Mouse (Mus musculus) ES-Bruce4 (cell line): ENCODE measurements at regions not wholly inside any gene's neighbourhood (a gene's known extent, or its start where the extent isn't known, plus 50 kb on each side); places are given as distances from the start of the nearest gene placed in this dataset.

Source experiments
- H3K27ac ChIP-seq: 2 replicates; pipeline ENCODE4 v1.5.1; 2012; ENCODE audit warnings: low read length, inconsistent platforms; ENCODE audit not compliant: insufficient read depth
- H3K27me3 ChIP-seq: 2 replicates; pipeline ENCODE4 v1.6.1; 2012; ENCODE audit warnings: mild to moderate bottlenecking, low read length, inconsistent platforms; ENCODE audit not compliant: control insufficient read depth, poor library complexity, insufficient read depth, severe bottlenecking
- H3K36me3 ChIP-seq: 2 replicates; pipeline ENCODE4 v1.6.1; 2012; ENCODE audit warnings: inconsistent platforms, mild to moderate bottlenecking, low read length, moderate library complexity; ENCODE audit not compliant: control insufficient read depth, poor library complexity, insufficient read depth, severe bottlenecking
- H3K4me1 ChIP-seq: one replicate; pipeline ENCODE4 v1.8.1; 2011; ENCODE audit warnings: low read length; ENCODE audit not compliant: control insufficient read depth, insufficient read depth
- H3K4me3 ChIP-seq: 2 replicates; pipeline ENCODE4 v1.5.1; 2011; ENCODE audit warnings: low read depth, mild to moderate bottlenecking, low read length
- H3K9ac ChIP-seq: 2 replicates; pipeline ENCODE4 v1.6.1; 2012; ENCODE audit warnings: low read depth, mild to moderate bottlenecking, inconsistent platforms; ENCODE audit not compliant: poor library complexity, severe bottlenecking
- H3K9me3 ChIP-seq: replicated peaks from 2 replicates; pipeline ENCODE4 v1.6.1; 2012; ENCODE audit warnings: mild to moderate bottlenecking, low read length, inconsistent platforms; ENCODE audit not compliant: control insufficient read depth, poor library complexity, insufficient read depth, severe bottlenecking
- CTCF ChIP-seq: IDR thresholded peaks from one replicate; pipeline ENCODE4 v1.8.1; 2011; ENCODE audit warnings: low read depth, low read length
- EP300 ChIP-seq: IDR thresholded peaks from 2 replicates; pipeline ENCODE4 v1.6.1; 2011; ENCODE audit warnings: low read depth, low read length; ENCODE audit not compliant: insufficient read depth
- POLR2A ChIP-seq: IDR thresholded peaks from one replicate; pipeline ENCODE4 v1.8.1; 2011; ENCODE audit warnings: low read length; ENCODE audit not compliant: insufficient read depth

GRCm38 (mm10) chr10:8088321-8088720 is 132.3 kb upstream of the Tab2 start:
- TF ChIP-seq EP300 = no peak
- H3K27me3 ChIP-seq = no peaks in the 10 kb centered on the region
- H3K4me3 ChIP-seq = no peak overlapping the region
- H3K27ac ChIP-seq = no peak overlapping the region
- no peaks in the 10 kb centered on the region for H3K4me1 ChIP-seq
- H3K9ac ChIP-seq = no peak overlapping the region
- no peaks in the 10 kb centered on the region for H3K9me3 ChIP-seq
- no peaks in the 10 kb centered on the region for H3K36me3 ChIP-seq

- Histone ChIP-seq H3K27ac (no peak overlapping the region), H3K4me1 (no peaks in the 10 kb centered on the region), H3K36me3 (no peaks in the 10 kb centered on the region)
These were observed 131.1 kb upstream of the Tab2 start for GRCm38 (mm10) chr10:8087106-8087505.

GRCm38 (mm10) chr10:8086442-8086841 is 130.4 kb upstream of the Tab2 start:
- H3K27ac ChIP-seq = no peak overlapping the region
- H3K9ac ChIP-seq = no peak overlapping the region
- TF ChIP-seq POLR2A = no peak
- TF ChIP-seq EP300 = no peak
- no peak for TF ChIP-seq CTCF
- H3K27me3 ChIP-seq = no peaks in the 10 kb centered on the region
- no peaks in the 10 kb centered on the region for H3K9me3 ChIP-seq
- H3K36me3 ChIP-seq = no peaks in the 10 kb centered on the region
- no peak overlapping the region for H3K4me3 ChIP-seq
- no peaks in the 10 kb centered on the region for H3K4me1 ChIP-seq

More at GRCm38 (mm10) chr10:8087106-8087505, 131.1 kb upstream of the Tab2 start:
- TF ChIP-seq EP300 (no peak), POLR2A (no peak), CTCF (no peak)
- Histone ChIP-seq H3K27me3 (no peaks in the 10 kb centered on the region), H3K4me3 (no peak overlapping the region), H3K9ac (no peak overlapping the region), H3K9me3 (no peaks in the 10 kb centered on the region)

DNA sequence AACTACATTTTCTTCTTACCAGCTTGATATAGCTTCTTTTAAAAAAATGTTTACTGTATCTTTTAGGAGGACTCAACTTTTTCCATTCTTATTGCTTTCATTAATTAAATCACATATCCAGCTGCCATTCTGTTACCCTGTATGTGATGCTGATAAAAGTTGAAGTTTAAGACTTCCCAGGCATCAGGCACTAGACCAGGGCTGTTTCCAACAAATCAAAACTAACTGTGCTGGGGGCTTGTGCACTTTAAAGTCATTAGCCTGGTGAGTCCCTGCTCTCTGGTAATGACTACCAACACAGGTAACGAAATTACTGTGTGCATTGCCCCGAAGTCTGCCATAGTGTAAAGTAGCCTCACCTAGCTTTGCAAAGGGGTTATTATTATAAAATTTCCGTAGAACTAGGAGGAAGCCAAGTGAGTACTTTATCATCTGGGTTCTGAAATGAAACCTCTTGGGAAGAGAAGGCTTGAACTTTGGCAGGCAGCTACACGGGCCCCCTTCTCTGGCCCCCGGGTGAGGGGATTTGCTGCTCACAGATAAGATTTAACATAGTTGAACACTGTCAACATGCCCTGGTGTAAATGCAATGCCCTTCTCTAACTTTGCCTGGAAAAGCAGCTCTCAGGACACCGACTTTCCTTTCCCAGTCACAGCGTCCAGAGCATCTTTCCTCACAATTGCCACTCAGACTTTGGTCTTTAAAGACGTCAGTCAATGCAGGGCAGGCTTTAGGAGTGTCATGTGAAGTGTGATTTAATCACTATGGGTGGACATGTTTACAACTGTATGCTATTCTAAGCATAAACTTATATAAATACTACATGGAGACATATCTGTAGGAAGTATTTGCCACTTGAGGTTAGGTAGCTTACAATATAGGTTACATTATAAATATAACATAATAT is 122.1 kb upstream of the Tab2 start:
- H3K4me1 ChIP-seq = no peaks in the 10 kb centered on the region
- H3K4me3 ChIP-seq = no peak overlapping the region
- H3K27me3 ChIP-seq = no peaks in the 10 kb centered on the region
- H3K9me3 ChIP-seq = no peaks in the 10 kb centered on the region
- no peaks in the 10 kb centered on the region for H3K36me3 ChIP-seq
- no peak for TF ChIP-seq POLR2A
- H3K27ac ChIP-seq = no peak overlapping the region
- no peak overlapping the region for H3K9ac ChIP-seq

DNA sequence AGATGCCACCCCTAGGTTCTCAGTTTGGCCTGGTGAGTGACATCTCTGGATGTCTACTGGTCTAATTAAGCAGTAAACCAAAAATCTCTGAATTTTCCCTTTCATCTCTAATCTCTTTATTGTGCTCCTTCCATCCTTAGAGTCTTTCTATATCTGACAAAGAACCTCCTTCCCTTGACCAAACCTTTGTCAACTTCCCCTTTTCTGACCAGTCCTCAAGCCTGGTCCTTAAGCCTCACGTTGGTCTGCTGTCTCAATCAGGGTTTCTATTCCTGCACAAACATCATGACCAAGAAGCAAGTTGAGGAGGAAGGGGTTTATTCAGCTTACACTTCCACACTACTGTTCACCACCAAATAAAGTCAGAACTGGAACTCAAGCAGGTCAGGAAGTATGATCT is 116.4 kb upstream of the Tab2 start:
- no peaks in the 10 kb centered on the region for H3K4me1 ChIP-seq
- H3K4me3 ChIP-seq = no peak overlapping the region
- H3K27ac ChIP-seq = no peak overlapping the region
- TF ChIP-seq POLR2A (no peak), EP300 (no peak), CTCF (no peak)
- H3K27me3 ChIP-seq = no peaks in the 10 kb centered on the region
- H3K9ac ChIP-seq = no peak overlapping the region
- H3K36me3 ChIP-seq = no peaks in the 10 kb centered on the region
- H3K9me3 ChIP-seq = no peaks in the 10 kb centered on the region

DNA sequence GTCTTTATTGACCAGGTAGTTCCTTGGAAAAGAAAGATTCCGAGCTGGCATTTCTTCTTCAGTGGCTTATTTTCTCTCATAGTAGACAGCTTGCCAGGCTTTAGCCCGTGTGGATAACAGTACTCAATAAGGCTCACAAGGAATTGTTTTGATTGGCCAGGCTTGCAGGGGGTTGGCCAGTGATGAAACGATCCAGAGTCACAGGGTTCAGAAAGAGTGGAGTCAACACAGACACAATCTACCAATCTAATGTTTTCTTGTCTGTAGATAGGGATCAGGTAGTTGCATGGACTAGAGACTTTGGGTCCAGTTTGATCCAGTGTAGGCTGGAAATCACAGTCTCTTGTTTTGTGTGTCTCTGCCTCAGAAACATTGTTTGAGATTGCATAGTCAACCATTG is 115.8 kb upstream of the Tab2 start:
- no peaks in the 10 kb centered on the region for H3K4me1 ChIP-seq
- no peaks in the 10 kb centered on the region for H3K27me3 ChIP-seq
- H3K9ac ChIP-seq = no peak overlapping the region
- TF ChIP-seq EP300 (no peak), CTCF (no peak), POLR2A (no peak)
- no peak overlapping the region for H3K27ac ChIP-seq
- no peak overlapping the region for H3K4me3 ChIP-seq
- H3K36me3 ChIP-seq = no peaks in the 10 kb centered on the region
- no peaks in the 10 kb centered on the region for H3K9me3 ChIP-seq
